Mouse (Mus musculus): ENCODE measurements around the gene Upp1.

Upp1 gene

DNA sequence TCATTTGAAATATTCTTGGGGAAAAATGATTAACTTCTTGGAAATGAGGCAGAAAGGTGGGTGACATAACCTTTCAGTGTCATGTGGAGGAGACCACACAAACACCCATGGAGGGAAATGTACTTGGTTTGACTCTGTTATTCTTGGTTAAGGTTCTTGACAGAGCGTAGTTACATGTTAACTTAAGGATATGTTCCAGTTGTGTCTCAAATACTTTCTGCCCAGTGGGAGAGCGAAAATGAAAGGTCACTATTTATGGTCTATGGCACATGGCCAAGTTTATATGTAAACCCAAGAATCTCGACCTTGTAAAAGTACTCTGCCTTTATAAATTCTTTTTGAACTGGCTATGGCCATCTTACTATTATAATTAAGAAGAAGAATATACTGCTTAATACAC is 42.0 kb downstream of the Upp1 start:
- no peak for DNase-seq (ENCODE audit: low read depth, low spot score)

DNA sequence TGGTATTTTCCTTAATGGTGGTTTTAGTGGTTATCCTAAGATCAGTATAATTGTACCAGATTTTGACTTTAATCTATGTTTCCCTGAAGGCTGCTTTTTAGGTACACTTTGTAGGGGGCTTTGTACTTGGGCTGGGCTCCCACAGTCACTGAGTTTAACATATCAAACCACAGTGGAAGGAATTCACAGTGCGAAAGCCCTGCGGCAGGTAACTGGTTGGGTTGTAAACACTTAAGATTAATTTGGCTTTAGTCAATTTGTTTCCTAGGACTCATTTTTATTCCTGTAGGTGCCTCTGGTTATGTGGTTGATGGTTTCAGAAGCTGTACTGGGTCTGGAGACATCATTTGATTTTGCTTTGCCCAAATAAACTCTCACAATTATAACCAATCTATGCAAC is 49.4 kb downstream of the Upp1 start:
- no peak for DNase-seq (ENCODE audit: low read depth, low spot score)

DNA sequence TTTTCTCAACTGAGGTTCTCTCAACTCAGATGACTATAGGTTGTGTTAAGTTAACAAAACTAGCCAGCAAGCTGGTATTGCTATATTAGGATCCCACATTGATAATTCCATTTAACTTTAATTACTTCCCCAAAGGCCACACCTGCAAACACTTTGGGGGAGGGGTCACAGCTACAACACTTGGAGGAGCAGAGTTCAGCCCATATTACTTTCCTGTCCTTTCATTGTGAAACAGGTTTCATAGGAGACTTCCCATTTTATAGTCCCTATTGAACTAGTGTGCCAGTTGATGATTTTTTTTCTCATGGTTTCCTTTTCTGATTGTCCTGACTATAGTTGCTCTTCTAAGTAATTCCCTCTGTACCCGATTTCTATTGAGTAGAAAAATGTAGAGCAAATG is 63.6 kb downstream of the Upp1 start:
- DNase-seq (ENCODE audit: low read depth, low spot score): no peak

All from embryo, embryonic 11.5 days (tissue).